Mouse (Mus musculus) limb, embryonic 11.5 days (tissue): ENCODE data around the gene Rprd1b. TPM values are rescaled to one million over a fixed set of nuclear protein-coding genes. Genes with fewer than 3 reads are reported as not detected.
A peak's percentile ranks its signal among the peaks of the same experiment; 100 is the strongest.

Experiments
- ATAC-seq: fragments of 200-750 bp; cut with Nextera tagmentation; 2 replicates; pipeline ENCODE4 v1.8.0; 2017; ENCODE audit warnings: low read depth; ENCODE audit not compliant: insufficient number of reproducible peaks, low FRiP score, low TSS enrichment
- DNase-seq: peaks from one replicate; pipeline ENCODE4 v3.0.0-alpha.2; 2015; ENCODE audit warnings: low spot score
- H3K27ac ChIP-seq: fragments of 300-500 bp; sonication (generic); replicated peaks from 2 replicates; pipeline ENCODE4 v1.5.1; 2014; ENCODE audit warnings: low read depth, mild to moderate bottlenecking, low read length
- H3K27me3 ChIP-seq: fragments of 300-500 bp; sonication (generic); 2 replicates; pipeline ENCODE4 v1.6.1; 2014; ENCODE audit warnings: mild to moderate bottlenecking, low read length, mixed read lengths; ENCODE audit not compliant: control insufficient read depth, insufficient read depth
- H3K36me3 ChIP-seq: fragments of 300-500 bp; sonication (generic); 2 replicates; pipeline ENCODE4 v1.6.1; 2014; ENCODE audit warnings: mild to moderate bottlenecking, low read length, moderate library complexity, mixed read lengths; ENCODE audit not compliant: control insufficient read depth, insufficient read depth
- H3K4me1 ChIP-seq: fragments of 300-500 bp; sonication (generic); 2 replicates; pipeline ENCODE4 v1.6.1; 2014; ENCODE audit warnings: low read length, mixed read lengths; ENCODE audit not compliant: control insufficient read depth, insufficient read depth
- H3K4me2 ChIP-seq: fragments of 300-500 bp; sonication (generic); 2 replicates; pipeline ENCODE4 v1.6.1; 2014; ENCODE audit warnings: low read depth, mild to moderate bottlenecking, moderate library complexity; ENCODE audit not compliant: severe bottlenecking
- H3K4me3 ChIP-seq: fragments of 300-500 bp; sonication (generic); 2 replicates; pipeline ENCODE4 v1.5.1; 2014; ENCODE audit warnings: low read depth, low read length
- H3K9ac ChIP-seq: fragments of 300-500 bp; sonication (generic); 2 replicates; pipeline ENCODE4 v1.6.1; 2014; ENCODE audit warnings: mild to moderate bottlenecking, low read length
- H3K9me3 ChIP-seq: fragments of 300-500 bp; sonication (generic); 2 replicates; pipeline ENCODE4 v1.6.1; 2016; ENCODE audit warnings: low read length; ENCODE audit not compliant: control insufficient read depth
- WGBS: fragments of 180-500 bp; shearing (Covaris S2); extraction: QIAGEN DNeasy Blood & Tissue Kit; methylation state at CpG from one replicate; pipeline ENCODE4 v1.1.7; 2014; 5-methylcytosine and 5-hydroxymethylcytosine counted together
- polyA plus RNA-seq: library from polyadenylated mRNA; unstranded; fragments of >200 nt; fragmentation: Nextera tagmentation; extraction: Ambion mirVana; gene quantifications from 2 replicates; pipeline ENCODE4 v1.2.1, GENCODE M21; 2014

Rprd1b gene
- polyA plus RNA-seq, 1 experiment from 2014 or later: 64.7 TPM

DNA sequence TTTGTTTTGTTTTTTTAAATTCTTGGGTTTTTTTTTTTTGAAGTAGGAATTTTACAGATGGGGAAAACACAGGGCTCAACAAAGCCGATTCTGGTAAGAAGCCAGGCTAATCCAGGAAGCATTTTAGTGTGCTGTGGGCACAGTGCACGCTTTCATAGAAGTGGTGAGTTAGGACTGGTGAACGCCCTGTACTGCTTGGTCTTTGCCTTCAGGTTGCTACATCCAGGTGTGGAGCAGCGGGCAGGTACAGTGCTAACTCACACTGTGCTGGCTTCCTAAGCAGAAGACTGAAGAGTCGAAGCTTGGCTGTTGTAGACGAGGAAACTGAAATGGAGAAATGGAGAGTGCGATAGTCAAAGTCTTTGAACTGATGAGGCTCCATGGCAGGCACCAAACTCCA lies 1.7 kb downstream of the Rprd1b start:
- WGBS: 88% methylated on average over 7 of the region's 7 CpGs
- H3K4me3 ChIP-seq: peak overlapping the region; percentile 100
- H3K9me3 ChIP-seq: no peaks in the 10 kb centered on the region
- H3K27me3 ChIP-seq: no peaks in the 10 kb centered on the region
- H3K9ac ChIP-seq: no peak overlapping the region; the same call in 1 of the 2 replicates
- peak overlapping the region; percentile 81 for H3K4me2 ChIP-seq
- H3K36me3 ChIP-seq: no peaks in the 10 kb centered on the region; the same call in 1 of the 2 replicates
- ATAC-seq (no peak), DNase-seq (no peak)
- H3K4me1 ChIP-seq: peaks cover 14% of the 10 kb centered on the region; the same call in 1 of the 2 replicates
- no peak overlapping the region for H3K27ac ChIP-seq

DNA sequence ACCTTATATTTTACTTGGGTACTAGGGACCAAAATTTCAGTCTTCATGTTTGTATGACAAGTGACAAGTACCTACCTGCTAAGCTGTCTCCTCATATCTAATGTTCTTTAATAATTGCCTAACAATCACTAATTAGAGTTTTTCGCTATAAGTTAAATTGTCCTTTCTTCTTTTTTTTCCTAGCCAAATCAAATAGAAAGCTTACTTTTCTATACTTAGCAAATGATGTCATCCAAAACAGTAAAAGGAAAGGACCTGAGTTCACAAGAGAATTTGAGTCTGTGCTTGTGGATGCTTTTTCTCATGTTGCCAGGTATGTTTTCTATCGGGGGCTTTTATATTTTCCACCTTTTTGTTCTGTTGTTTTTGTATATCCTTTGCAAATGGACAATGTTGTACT lies 7.5 kb downstream of the Rprd1b start:
- H3K27me3 ChIP-seq: no peaks in the 10 kb centered on the region
- no peak overlapping the region for H3K27ac ChIP-seq
- WGBS: 94% methylated on average over 2 of the region's 2 CpGs
- no peak overlapping the region for H3K4me2 ChIP-seq
- H3K36me3 ChIP-seq: peaks cover 5% of the 10 kb centered on the region
- H3K9me3 ChIP-seq: no peaks in the 10 kb centered on the region
- DNase-seq (no peak), ATAC-seq (no peak)
- H3K9ac ChIP-seq: no peak overlapping the region
- peaks cover 1% of the 10 kb centered on the region; the same call in 1 of the 2 replicates for H3K4me1 ChIP-seq
- no peak overlapping the region for H3K4me3 ChIP-seq

DNA sequence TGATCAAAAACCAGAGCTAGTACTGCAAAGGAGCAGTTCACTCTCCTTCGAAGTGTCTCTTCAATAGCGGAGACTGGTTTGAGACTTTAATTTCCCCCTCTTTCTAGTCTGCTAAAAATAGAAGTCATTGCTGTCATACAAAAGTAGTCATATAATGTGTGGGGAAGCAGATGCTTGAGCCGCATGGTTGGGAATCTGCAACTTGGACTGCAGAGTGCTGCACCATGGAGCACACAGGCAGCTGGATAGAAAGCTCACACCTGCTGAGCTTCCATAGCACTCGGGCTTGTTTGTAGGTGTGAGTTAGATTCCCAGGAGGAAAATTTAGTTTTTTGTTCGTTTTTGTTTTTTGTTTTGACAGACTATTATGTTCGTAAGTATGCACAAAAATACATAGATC lies 8.1 kb downstream of the Rprd1b start:
- no peaks in the 10 kb centered on the region for H3K27me3 ChIP-seq
- no peak overlapping the region for H3K4me3 ChIP-seq
- no peak for ATAC-seq
- no peak overlapping the region for H3K27ac ChIP-seq
- 92% methylated on average over 6 of the region's 6 CpGs for WGBS
- no peak overlapping the region for H3K9ac ChIP-seq
- no peaks in the 10 kb centered on the region for H3K9me3 ChIP-seq
- H3K4me2 ChIP-seq: no peak overlapping the region
- DNase-seq: no peak
- H3K36me3 ChIP-seq: peaks cover 5% of the 10 kb centered on the region
- H3K4me1 ChIP-seq: no peaks in the 10 kb centered on the region

DNA sequence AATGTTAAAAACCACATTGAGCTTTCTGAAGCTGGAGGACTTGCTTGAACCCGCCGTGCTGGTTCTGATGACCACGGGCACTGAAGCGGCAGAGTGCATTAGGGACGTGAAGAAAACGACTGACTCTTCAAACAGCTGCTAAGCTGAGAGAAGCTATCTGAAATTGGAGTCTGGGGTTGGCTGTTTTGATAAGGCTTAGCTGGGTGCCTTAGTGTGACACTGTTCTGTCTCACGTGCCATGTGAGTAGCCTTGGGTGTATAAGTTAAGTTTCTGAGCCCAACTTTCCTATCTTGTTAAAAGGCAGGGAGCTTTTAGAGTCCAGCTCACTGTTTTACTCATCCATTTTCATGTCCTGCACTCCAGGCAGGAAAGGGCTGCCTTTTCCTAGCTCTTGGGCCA lies 8.7 kb downstream of the Rprd1b start:
- H3K36me3 ChIP-seq: peaks cover 5% of the 10 kb centered on the region

DNA sequence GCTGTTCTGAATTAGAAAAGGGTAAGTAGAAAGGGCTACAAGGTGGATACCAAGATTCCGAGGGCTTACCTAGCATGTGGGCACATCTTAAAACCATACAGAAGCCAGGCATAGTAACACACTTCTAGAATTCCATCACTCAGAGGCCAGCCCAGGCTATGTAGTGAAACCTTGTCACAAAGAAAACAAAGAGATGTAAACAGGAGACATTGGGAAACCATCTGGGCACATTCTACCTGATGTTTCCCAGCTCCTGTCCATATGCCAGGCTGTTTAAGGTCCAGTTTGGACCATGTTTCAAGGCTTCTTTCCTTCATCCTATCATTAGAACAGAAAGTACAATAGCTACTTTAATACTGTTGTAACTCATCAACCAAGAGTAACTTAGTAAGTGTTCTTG lies 9.3 kb downstream of the Rprd1b start:
- Histone ChIP-seq H3K4me2 (no peak overlapping the region), H3K4me1 (no peaks in the 10 kb centered on the region), H3K4me3 (no peak overlapping the region), H3K27ac (no peak overlapping the region), H3K27me3 (no peaks in the 10 kb centered on the region), H3K36me3 (peaks cover 5% of the 10 kb centered on the region), H3K9me3 (no peaks in the 10 kb centered on the region), H3K9ac (no peak overlapping the region)
- ATAC-seq: no peak
- 95% methylated on average over 1 of the region's 1 CpGs for WGBS
- DNase-seq: no peak

More for the DNA sequence above, 8.7 kb downstream of the Rprd1b start:
- no peak overlapping the region for H3K4me3 ChIP-seq
- no peak overlapping the region for H3K27ac ChIP-seq
- H3K4me1 ChIP-seq: no peaks in the 10 kb centered on the region
- H3K4me2 ChIP-seq: no peak overlapping the region
- no peaks in the 10 kb centered on the region for H3K9me3 ChIP-seq
- 82% methylated on average over 7 of the region's 7 CpGs for WGBS
- ATAC-seq (no peak), DNase-seq (no peak)
- no peaks in the 10 kb centered on the region for H3K27me3 ChIP-seq
- H3K9ac ChIP-seq: no peak overlapping the region

DNA sequence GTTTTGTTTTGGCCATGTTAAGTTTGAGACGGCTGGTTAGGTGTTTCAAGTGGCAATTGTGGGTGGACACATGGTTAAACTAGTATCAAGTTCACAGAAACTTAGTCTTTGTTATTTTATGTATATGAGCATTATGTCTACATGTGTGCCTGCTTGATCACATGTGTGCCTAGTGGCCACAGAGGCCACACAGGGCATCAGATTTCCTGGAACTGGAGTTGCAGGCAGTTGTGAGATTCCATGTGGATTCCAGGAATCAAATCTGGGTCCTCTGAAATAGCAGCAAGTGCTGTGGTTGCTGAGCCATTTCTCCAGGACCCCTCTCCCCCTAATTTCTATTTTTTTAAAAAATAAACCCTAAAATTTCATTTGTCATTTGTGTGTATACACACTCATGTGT lies 11.4 kb downstream of the Rprd1b start:
- Histone ChIP-seq H3K4me1 (no peaks in the 10 kb centered on the region), H3K9ac (no peak overlapping the region), H3K4me2 (no peak overlapping the region), H3K27ac (no peak overlapping the region), H3K4me3 (no peak overlapping the region), H3K9me3 (no peaks in the 10 kb centered on the region), H3K27me3 (no peaks in the 10 kb centered on the region), H3K36me3 (peaks cover 16% of the 10 kb centered on the region)
- DNase-seq: no peak
- WGBS: 86% methylated on average over 1 of the region's 1 CpGs
- no peak for ATAC-seq

DNA sequence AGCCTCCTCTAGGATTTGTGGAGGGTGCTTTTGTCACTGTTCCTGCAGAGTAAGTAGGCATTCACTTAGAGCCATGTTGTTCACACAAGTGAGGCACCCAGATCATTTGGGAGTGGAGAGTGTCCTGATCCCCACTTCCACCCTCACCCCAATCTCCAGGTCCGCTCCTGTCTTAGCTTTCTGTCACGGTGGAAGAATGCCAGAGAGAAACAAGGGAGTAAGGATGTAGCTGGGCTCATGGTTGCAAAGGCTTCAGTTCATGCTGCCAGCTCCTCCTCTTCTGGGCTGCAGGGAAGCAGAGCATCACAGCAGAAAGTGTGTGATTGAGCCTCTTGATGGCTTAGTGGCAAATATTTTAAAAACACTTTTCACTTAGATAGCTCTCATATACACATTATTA lies 12.1 kb downstream of the Rprd1b start:
- H3K4me1 ChIP-seq: no peaks in the 10 kb centered on the region
- no peak overlapping the region for H3K27ac ChIP-seq
- ATAC-seq (no peak), DNase-seq (no peak)
- H3K4me3 ChIP-seq: no peak overlapping the region
- no peaks in the 10 kb centered on the region for H3K27me3 ChIP-seq
- no peak overlapping the region for H3K9ac ChIP-seq
- 76% methylated on average over 2 of the region's 2 CpGs for WGBS
- H3K4me2 ChIP-seq: no peak overlapping the region
- peaks cover 16% of the 10 kb centered on the region for H3K36me3 ChIP-seq
- H3K9me3 ChIP-seq: no peaks in the 10 kb centered on the region

DNA sequence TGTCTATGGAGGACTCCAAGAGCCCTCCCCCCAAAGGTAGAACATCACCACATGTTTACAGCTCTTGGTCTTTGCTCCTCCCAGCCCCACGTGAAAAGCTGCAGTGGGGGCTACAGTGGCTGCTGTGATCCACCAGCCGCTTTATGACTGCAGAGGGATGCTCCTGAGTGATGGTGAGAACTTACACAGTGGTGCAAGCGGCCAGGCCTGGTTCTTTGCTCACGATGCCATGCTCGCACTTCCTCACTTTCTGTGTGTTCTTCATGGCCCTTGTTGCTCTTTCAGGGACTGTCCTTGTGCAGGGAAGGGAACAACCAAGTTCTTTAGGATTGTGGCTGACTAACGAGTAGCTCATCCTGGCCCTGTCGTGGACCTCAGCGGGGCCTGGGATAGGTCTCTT lies 15.2 kb downstream of the Rprd1b start:
- Histone ChIP-seq H3K27ac (no peak overlapping the region), H3K27me3 (no peaks in the 10 kb centered on the region), H3K4me1 (no peaks in the 10 kb centered on the region), H3K4me3 (no peak overlapping the region), H3K36me3 (peaks cover 14% of the 10 kb centered on the region), H3K4me2 (no peak overlapping the region), H3K9ac (no peak overlapping the region), H3K9me3 (no peaks in the 10 kb centered on the region)
- 88% methylated on average over 8 of the region's 8 CpGs for WGBS
- DNase-seq (no peak), ATAC-seq (no peak)

DNA sequence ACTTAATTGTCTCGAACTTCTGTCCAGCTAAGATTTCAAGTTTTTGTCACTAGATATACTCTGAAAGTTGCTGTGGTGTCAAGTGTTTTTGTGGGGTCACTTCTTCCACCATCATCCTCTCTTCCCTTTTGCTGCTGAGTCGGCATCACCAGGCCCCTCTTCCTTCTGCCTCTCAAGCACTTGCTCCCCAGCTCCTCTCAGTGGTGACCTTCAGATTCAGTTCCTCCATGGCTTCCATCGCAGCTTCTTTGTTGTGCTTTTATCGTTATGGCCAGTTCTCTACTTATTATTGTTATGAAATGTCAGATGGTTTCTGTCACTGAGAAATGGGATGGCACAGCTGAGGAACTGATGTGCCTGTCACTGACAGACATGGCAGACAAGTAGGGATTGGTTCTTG lies 17.9 kb downstream of the Rprd1b start:
- WGBS: 86% methylated on average over 4 of the region's 4 CpGs
- H3K36me3 ChIP-seq: peaks cover 20% of the 10 kb centered on the region
- ATAC-seq: no peak

More for the DNA sequence above, 17.9 kb downstream of the Rprd1b start:
- no peaks in the 10 kb centered on the region for H3K9me3 ChIP-seq
- no peaks in the 10 kb centered on the region for H3K4me1 ChIP-seq
- no peak overlapping the region for H3K4me3 ChIP-seq
- DNase-seq: no peak
- H3K4me2 ChIP-seq: no peak overlapping the region
- H3K27me3 ChIP-seq: no peaks in the 10 kb centered on the region
- H3K27ac ChIP-seq: no peak overlapping the region
- no peak overlapping the region for H3K9ac ChIP-seq
